ENCODE assay signal across 8 mouse cellular contexts in the genomic region with DNA sequence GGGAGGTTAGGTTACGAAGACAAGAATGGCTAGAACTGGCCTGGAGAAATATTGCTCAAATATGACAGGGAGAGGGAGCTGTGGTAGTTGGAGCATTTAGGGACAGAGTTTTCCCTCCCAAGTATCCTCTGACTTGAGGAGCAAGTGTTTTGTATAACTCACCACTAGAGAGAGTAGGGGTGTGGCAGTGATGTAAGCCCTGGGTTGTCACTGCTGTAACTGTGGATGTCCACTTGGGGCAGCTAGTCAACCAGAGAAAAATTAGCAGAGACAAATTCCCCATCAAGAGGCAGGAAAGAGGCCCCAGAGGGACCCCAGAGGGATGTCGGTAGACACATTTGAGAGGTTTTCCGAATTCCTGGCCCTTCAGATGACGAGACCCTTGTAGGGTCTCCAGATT. TPM values are rescaled to one million over a fixed set of nuclear protein-coding genes. Genes with fewer than 3 reads are reported as not detected.
A peak's percentile ranks its signal among the peaks of the same experiment; 100 is the strongest.
DNase-seq lines count a peak whose midpoint lies in the region; ATAC-seq and TF ChIP-seq lines count a peak whose summit lies in the region.

No protein-coding gene starts in this region.

- no peak overlapping the region for H3K4me3 ChIP-seq in hindbrain, embryonic 14.5 days (replicated peaks; ENCODE audit: low read length)
- H3K4me3 ChIP-seq in hindbrain, embryonic 12.5 days: no peak overlapping the region
- H3K4me3 ChIP-seq in liver, adult 2 months (ENCODE audit: insufficient read depth, low read depth, low read length): no peak overlapping the region
- H3K4me3 ChIP-seq in stomach, embryonic 15.5 days (replicated peaks): no peak overlapping the region

- peak; percentile 51; the same call in 1 of the 2 replicates for TF ChIP-seq CTCF in liver, adult 2 months (IDR thresholded peaks at IDR 0.05; ENCODE audit: low read depth, low read length)

- H3K27me3 ChIP-seq in hindbrain, embryonic 14.5 days (ENCODE audit: control insufficient read depth, insufficient read depth, low read length): no peaks in the 10 kb centered on the region
- 0 out of 2 replicates have a peak, but pooled peaks cover 4% of the 10 kb centered on the region for H3K27me3 ChIP-seq in hindbrain, embryonic 12.5 days
- no peaks in the 10 kb centered on the region for H3K27me3 ChIP-seq in liver, adult 2 months (ENCODE audit: control insufficient read depth, insufficient read depth, low read length)
- no peaks in the 10 kb centered on the region for H3K27me3 ChIP-seq in stomach, embryonic 15.5 days (replicated peaks)

- DNase-seq in hindbrain, embryonic 14.5 days (ENCODE audit: low spot score): peak; percentile 45
- DNase-seq in ZHBTc4 (ENCODE audit: low read depth, low spot score): peak; percentile 89
- peak; percentile 80 for DNase-seq in heart, postnatal 10 days
- DNase-seq in liver, adult 2 months (ENCODE audit: extremely low read depth, low read depth, low spot score): peak; percentile 75
- DNase-seq in urinary bladder, postnatal 10 days (ENCODE audit: low spot score): no peak

- no peak overlapping the region for H3K9ac ChIP-seq in hindbrain, embryonic 14.5 days
- no peak overlapping the region for H3K9ac ChIP-seq in hindbrain, embryonic 12.5 days
- H3K9ac ChIP-seq in liver, adult 2 months (ENCODE audit: low read depth, low read length): no peak overlapping the region
- no peak overlapping the region for H3K9ac ChIP-seq in stomach, embryonic 15.5 days

- ATAC-seq in hindbrain, embryonic 14.5 days (ENCODE audit: low FRiP score): no peak
- ATAC-seq in hindbrain, embryonic 12.5 days (ENCODE audit: low FRiP score): no peak
- peak; percentile 58 for ATAC-seq in CD4-positive, CD25-positive, alpha-beta regulatory T cell, adult 4 months
- no peak for ATAC-seq in stomach, embryonic 15.5 days (ENCODE audit: insufficient read depth, low FRiP score, low read depth)

- H3K27ac ChIP-seq in hindbrain, embryonic 14.5 days: no peak overlapping the region
- H3K27ac ChIP-seq in hindbrain, embryonic 12.5 days: no peak overlapping the region
- no peak overlapping the region for H3K27ac ChIP-seq in liver, adult 2 months (replicated peaks; ENCODE audit: insufficient read depth, low read depth, low read length)
- H3K27ac ChIP-seq in stomach, embryonic 15.5 days: peak overlapping the region; percentile 45

- no peaks in the 10 kb centered on the region for H3K4me1 ChIP-seq in hindbrain, embryonic 14.5 days (replicated peaks; ENCODE audit: control insufficient read depth, insufficient read depth, low read length)
- H3K4me1 ChIP-seq in hindbrain, embryonic 12.5 days: no peaks in the 10 kb centered on the region
- H3K4me1 ChIP-seq in liver, adult 2 months (ENCODE audit: control insufficient read depth, insufficient read depth, low read length): no peaks in the 10 kb centered on the region
- H3K4me1 ChIP-seq in stomach, embryonic 15.5 days: 0 out of 2 replicates have a peak, but pooled peaks cover 3% of the 10 kb centered on the region

- H3K79me2 ChIP-seq in liver, adult 2 months (ENCODE audit: control insufficient read depth, insufficient read depth, low read length): no peaks in the 10 kb centered on the region

- intact Hi-C loops in heart, postnatal 10 days (cut with DNase I): loop anchor here (1.0 to 2.0 kb wide), 2 partner anchors 49 to 90 kb away; no protein-coding TSS in a partner anchor

- no peak overlapping the region for H3K4me2 ChIP-seq in hindbrain, embryonic 14.5 days (replicated peaks)
- no peak overlapping the region for H3K4me2 ChIP-seq in hindbrain, embryonic 12.5 days (replicated peaks)
- no peak overlapping the region for H3K4me2 ChIP-seq in stomach, embryonic 15.5 days

- peaks cover 3% of the 10 kb centered on the region; the same call in 1 of the 2 replicates for H3K9me3 ChIP-seq in hindbrain, embryonic 14.5 days (ENCODE audit: control insufficient read depth, low read length)
- H3K9me3 ChIP-seq in hindbrain, embryonic 12.5 days (replicated peaks): no peaks in the 10 kb centered on the region
- H3K9me3 ChIP-seq in stomach, embryonic 15.5 days: no peaks in the 10 kb centered on the region

- WGBS in hindbrain, embryonic 14.5 days: 64% methylated on average over 4 of the region's 4 CpGs
- 59% methylated on average over 4 of the region's 4 CpGs for WGBS in hindbrain, embryonic 12.5 days
- WGBS in liver, adult 2 months: 67% methylated on average over 4 of the region's 4 CpGs
- WGBS in stomach, embryonic 15.5 days: 69% methylated on average over 4 of the region's 4 CpGs

- TF ChIP-seq POLR2A in liver, adult 2 months (IDR thresholded peaks at IDR 0.05; ENCODE audit: extremely low read depth, insufficient read depth, low read length): no peak

- H3K36me3 ChIP-seq in hindbrain, embryonic 14.5 days (replicated peaks; ENCODE audit: control insufficient read depth, insufficient read depth): no peaks in the 10 kb centered on the region
- no peaks in the 10 kb centered on the region for H3K36me3 ChIP-seq in hindbrain, embryonic 12.5 days
- H3K36me3 ChIP-seq in liver, adult 2 months (ENCODE audit: control insufficient read depth, insufficient read depth, low read length): peaks cover 9% of the 10 kb centered on the region; the same call in 1 of the 2 replicates
- H3K36me3 ChIP-seq in stomach, embryonic 15.5 days: no peaks in the 10 kb centered on the region

RNA-seq across cellular contexts. Expression of gene S100a14, which starts 1.2 kb away (rescaled TPM):
- polyA plus RNA-seq in hindbrain, embryonic 14.5 days (2014; fragmentation: Nextera tagmentation; extraction: Ambion mirVana): not detected in 2 replicates
- polyA plus RNA-seq in hindbrain, embryonic 12.5 days (2016; fragmentation: Nextera tagmentation; extraction: Ambion mirVana): 0.66 TPM in 1 of 2 replicates, not detected in the other
- polyA plus RNA-seq in CD4-positive, CD25-positive, alpha-beta regulatory T cell, adult 4 months (2017; shearing (Covaris generic)): not detected
- total RNA-seq in heart, postnatal 10 days (2021): not detected
- total RNA-seq in liver, adult 2 months (2014; rRNA removed): not detected in 2 replicates
- polyA plus RNA-seq in liver, adult 2 months (2012; rRNA removed): not detected in 2 replicates
- polyA plus RNA-seq in stomach, embryonic 15.5 days (2015; fragmentation: Nextera tagmentation; extraction: Ambion mirVana): 43.9 and 74.6 TPM in 2 replicates

RNA-seq across cellular contexts. Expression of gene S100a13, which starts 11.2 kb away (rescaled TPM):
- 11.9 TPM in 2 replicates for polyA plus RNA-seq in hindbrain, embryonic 14.5 days (2014; fragmentation: Nextera tagmentation; extraction: Ambion mirVana)
- 15.3 and 16.4 TPM in 2 replicates for polyA plus RNA-seq in hindbrain, embryonic 12.5 days (2016; fragmentation: Nextera tagmentation; extraction: Ambion mirVana)
- polyA plus RNA-seq in CD4-positive, CD25-positive, alpha-beta regulatory T cell, adult 4 months (2017; shearing (Covaris generic)): 100 to 1,000 TPM; 157 to 222 TPM
- total RNA-seq in heart, postnatal 10 days (2021): 10 to 100 TPM; 40.6 to 42.3 TPM
- 70.7 and 81.7 TPM in 2 replicates for total RNA-seq in liver, adult 2 months (2014; rRNA removed)
- 40.2 and 40.5 TPM in 2 replicates for polyA plus RNA-seq in liver, adult 2 months (2012; rRNA removed)
- polyA plus RNA-seq in stomach, embryonic 15.5 days (2015; fragmentation: Nextera tagmentation; extraction: Ambion mirVana): 34.7 and 39.0 TPM in 2 replicates

RNA-seq across cellular contexts. Expression of gene S100a1, which starts 11.2 kb away (rescaled TPM):
- polyA plus RNA-seq in hindbrain, embryonic 14.5 days (2014; fragmentation: Nextera tagmentation; extraction: Ambion mirVana): 19.8 TPM in 2 replicates
- polyA plus RNA-seq in hindbrain, embryonic 12.5 days (2016; fragmentation: Nextera tagmentation; extraction: Ambion mirVana): 5.8 and 13.4 TPM in 2 replicates
- polyA plus RNA-seq in CD4-positive, CD25-positive, alpha-beta regulatory T cell, adult 4 months (2017; shearing (Covaris generic)): 1 to 10 TPM; 3.3 to 4.9 TPM
- total RNA-seq in heart, postnatal 10 days (2021): 100 to 1,000 TPM; 418 to 437 TPM
- total RNA-seq in liver, adult 2 months (2014; rRNA removed): 115 and 123 TPM in 2 replicates
- polyA plus RNA-seq in liver, adult 2 months (2012; rRNA removed): 241 and 335 TPM in 2 replicates
- 66.9 and 75.9 TPM in 2 replicates for polyA plus RNA-seq in stomach, embryonic 15.5 days (2015; fragmentation: Nextera tagmentation; extraction: Ambion mirVana)

RNA-seq across cellular contexts. Expression of gene S100a16, which starts 11.6 kb away (rescaled TPM):
- 37.8 and 40.3 TPM in 2 replicates for polyA plus RNA-seq in hindbrain, embryonic 14.5 days (2014; fragmentation: Nextera tagmentation; extraction: Ambion mirVana)
- 40.0 and 45.8 TPM in 2 replicates for polyA plus RNA-seq in hindbrain, embryonic 12.5 days (2016; fragmentation: Nextera tagmentation; extraction: Ambion mirVana)
- polyA plus RNA-seq in CD4-positive, CD25-positive, alpha-beta regulatory T cell, adult 4 months (2017; shearing (Covaris generic)): not detected
- total RNA-seq in heart, postnatal 10 days (2021): 100 to 1,000 TPM; 108 to 126 TPM
- 38.0 and 40.7 TPM in 2 replicates for total RNA-seq in liver, adult 2 months (2014; rRNA removed)
- 40.1 and 55.0 TPM in 2 replicates for polyA plus RNA-seq in liver, adult 2 months (2012; rRNA removed)
- polyA plus RNA-seq in stomach, embryonic 15.5 days (2015; fragmentation: Nextera tagmentation; extraction: Ambion mirVana): 225 and 274 TPM in 2 replicates

RNA-seq across cellular contexts. Expression of gene Chtop, which starts 16.1 kb away (rescaled TPM):
- polyA plus RNA-seq in hindbrain, embryonic 14.5 days (2014; fragmentation: Nextera tagmentation; extraction: Ambion mirVana): 122 and 126 TPM in 2 replicates
- 203 and 218 TPM in 2 replicates for polyA plus RNA-seq in hindbrain, embryonic 12.5 days (2016; fragmentation: Nextera tagmentation; extraction: Ambion mirVana)
- 10 to 100 TPM; 50.3 to 57.9 TPM for polyA plus RNA-seq in CD4-positive, CD25-positive, alpha-beta regulatory T cell, adult 4 months (2017; shearing (Covaris generic))
- total RNA-seq in heart, postnatal 10 days (2021): 100 to 1,000 TPM; 126 to 128 TPM
- total RNA-seq in liver, adult 2 months (2014; rRNA removed): 30.9 and 31.0 TPM in 2 replicates
- polyA plus RNA-seq in liver, adult 2 months (2012; rRNA removed): 23.5 and 24.9 TPM in 2 replicates
- 126 and 134 TPM in 2 replicates for polyA plus RNA-seq in stomach, embryonic 15.5 days (2015; fragmentation: Nextera tagmentation; extraction: Ambion mirVana)

Comparison
In these comparisons a context has a peak if more than half of its experiments do, and no peak if none do; other contexts are left out.
1. RNA of gene S100a14, which starts 1.2 kb away (polyA plus RNA-seq): 43.9 to 74.6 TPM in stomach, embryonic 15.5 days; 0.66 TPM in hindbrain, embryonic 12.5 days, not detected in CD4-positive, CD25-positive, alpha-beta regulatory T cell, adult 4 months, not detected in hindbrain, embryonic 14.5 days and not detected in liver, adult 2 months; every median in the first group is over 10 times any median in the second.